Mouse (Mus musculus) stomach, postnatal 0 days (tissue): ENCODE measurements around the gene Krt32.

ENCODE experiments used
- CTCF ChIP-seq: IDR thresholded peaks from 2 replicates; pipeline ENCODE4 v1.5.1; 2016; ENCODE audit warnings: antibody characterized with exemption, low read depth, mild to moderate bottlenecking, moderate library complexity
- EP300 ChIP-seq: optimal IDR thresholded peaks from 2 replicates; pipeline ENCODE3; 2016; ENCODE audit warnings: antibody characterized with exemption

GRCm38 (mm10) chr11:100113742-100114029 is 25.7 kb upstream of the Krt32 start:
- no peak for TF ChIP-seq CTCF
- no peak for TF ChIP-seq EP300
